Mouse (Mus musculus): ENCODE measurements around the gene 1500011B03Rik. TPM values are rescaled to one million over a fixed set of nuclear protein-coding genes. Genes with fewer than 3 reads are reported as not detected.

1500011B03Rik gene
- total RNA-seq, 2 experiments from 2014 or later, result 20.6 to 29.6 TPM

Small RNA genes lying within 50 kb of the gene (microRNA-seq; reads per million reads assigned to microRNA genes)
- gene Mir6240, result 3.8 reads per million, percentile 13 among the genes with 10 or more reads in this experiment

Other genes starting within 250 kb of the 1500011B03Rik start
- 1 to 10 TPM; 1.6 to 1.8 TPM for gene Trpv4, start 165.0 kb downstream of the 1500011B03Rik start, total RNA-seq (2021)
- gene Gltp, start 132.5 kb downstream of the 1500011B03Rik start, total RNA-seq (2021), result 10 to 100 TPM; 26.4 to 31.8 TPM
- gene Tchp, start 115.7 kb downstream of the 1500011B03Rik start, total RNA-seq (2021), result 1 to 10 TPM; 6.3 to 6.9 TPM
- gene Ankrd13a, start 48.8 kb downstream of the 1500011B03Rik start, total RNA-seq (2021), result 10 to 100 TPM; 46.2 to 53.1 TPM
- 10 to 100 TPM; 37.6 to 50.1 TPM for gene Git2, start 48.0 kb downstream of the 1500011B03Rik start, total RNA-seq (2021)
- not detected for gene 4930519G04Rik, start 30.2 kb upstream of the 1500011B03Rik start, total RNA-seq (2021)
- not detected for gene Gm9936, start 35.2 kb upstream of the 1500011B03Rik start, total RNA-seq (2021)
- 1 to 10 TPM; 1.4 to 2.5 TPM for gene Oasl2, start 73.5 kb upstream of the 1500011B03Rik start, total RNA-seq (2021)
- under 1 TPM; 0.52 to 0.71 TPM for gene Oasl1, start 99.8 kb upstream of the 1500011B03Rik start, total RNA-seq (2021)
- 10 to 100 TPM; 34.5 to 34.6 TPM for gene 2210016L21Rik, start 118.7 kb upstream of the 1500011B03Rik start, total RNA-seq (2021)
- not detected for gene Hnf1a, start 147.6 kb upstream of the 1500011B03Rik start, total RNA-seq (2021)
- 10 to 100 TPM; 61.2 to 64.0 TPM for gene Sppl3, start 187.7 kb upstream of the 1500011B03Rik start, total RNA-seq (2021)